ENCODE assay signal across 1 mouse cellular context in the genomic region with DNA sequence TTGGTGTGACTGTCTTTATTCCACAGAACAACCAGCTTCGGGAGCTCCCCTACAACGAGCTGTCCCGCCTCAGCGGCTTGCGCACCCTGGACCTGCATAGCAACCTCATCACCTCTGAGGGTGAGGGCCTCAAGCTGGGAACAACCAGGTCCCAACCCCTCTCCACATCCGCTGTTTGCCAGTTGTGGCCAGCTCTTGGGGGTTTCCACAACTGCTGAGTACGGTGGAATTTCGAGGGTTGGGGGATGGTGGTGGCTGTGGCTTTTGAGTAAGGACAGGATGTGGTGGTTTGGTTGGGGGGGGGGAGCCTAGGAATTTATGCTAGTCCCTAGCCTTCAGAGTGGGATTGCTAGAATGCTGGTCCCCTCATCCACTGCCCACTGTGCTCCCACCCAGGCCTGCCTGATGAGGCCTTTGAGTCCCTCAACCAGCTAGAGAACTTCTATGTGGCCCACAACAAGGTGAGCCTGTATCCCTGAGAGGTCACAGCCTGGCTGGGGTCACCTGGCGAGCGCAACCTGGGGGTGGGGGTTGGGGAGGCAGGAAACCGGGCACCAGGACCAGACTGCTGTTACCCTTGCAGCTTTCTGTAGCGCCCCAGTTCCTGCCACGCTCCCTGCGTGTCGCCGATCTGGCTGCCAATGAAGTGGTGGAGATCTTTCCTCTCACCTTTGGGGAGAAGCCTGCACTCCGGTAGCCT.
TF ChIP-seq lines count a peak whose summit lies in the region.

No protein-coding gene starts in this region.

TF ChIP-seq in CH12.LX, 34 proteins besides CTCF, POLR2A, EP300 and RAD21 (continued from another document):
- TF ChIP-seq GABPA (IDR thresholded peaks at IDR 0.05; ENCODE audit: insufficient replicate concordance, low read depth, low read length) (no peak), MXI1 (IDR thresholded peaks at IDR 0.05; ENCODE audit: low read depth, low read length) (no peak), TBP (conservative IDR thresholded peaks at IDR 0.05; ENCODE audit: low read depth, low read length) (no peak), ELF1 (IDR thresholded peaks at IDR 0.05; ENCODE audit: low read depth, low read length) (no peak), CHD2 (IDR thresholded peaks at IDR 0.05; ENCODE audit: low read length) (peak; percentile 36), ZMIZ1 (IDR thresholded peaks at IDR 0.05; ENCODE audit: low read depth, low read length) (0 out of 2 replicates have a peak, but pooled peaks have one; percentile 44), SIN3A (IDR thresholded peaks at IDR 0.05; ENCODE audit: low read length) (0 out of 2 replicates have a peak, but pooled peaks have one; percentile 51), MEF2A (IDR thresholded peaks at IDR 0.05; ENCODE audit: borderline replicate concordance, low read depth, low read length) (no peak; the same call in 1 of the 2 replicates), NELFE (IDR thresholded peaks at IDR 0.05; ENCODE audit: low read depth, low read length) (no peak), TCF12 (IDR thresholded peaks at IDR 0.05; ENCODE audit: low read depth, low read length) (no peak; the same call in 1 of the 2 replicates), CHD1 (IDR thresholded peaks at IDR 0.05; ENCODE audit: low read depth, low read length) (no peak), E2F4 (IDR thresholded peaks at IDR 0.05; ENCODE audit: insufficient replicate concordance, low read depth, low read length) (no peak), BHLHE40 (IDR thresholded peaks at IDR 0.05; ENCODE audit: low read depth, low read length) (peak; percentile 22; the same call in 1 of the 2 replicates), USF2 (conservative IDR thresholded peaks at IDR 0.05; ENCODE audit: low read depth, low read length) (no peak), KAT2A (IDR thresholded peaks at IDR 0.05; ENCODE audit: insufficient replicate concordance, low read length) (no peak), HCFC1 (IDR thresholded peaks at IDR 0.05; ENCODE audit: low read depth, low read length) (no peak), PAX5 (IDR thresholded peaks at IDR 0.05; ENCODE audit: low read length) (no peak), NRF1 (IDR thresholded peaks at IDR 0.05; ENCODE audit: low read depth, low read length) (no peak), UBTF (IDR thresholded peaks at IDR 0.05; ENCODE audit: low read depth, low read length) (no peak), JUND (conservative IDR thresholded peaks at IDR 0.05; ENCODE audit: low read depth, low read length) (no peak), MAFK (IDR thresholded peaks at IDR 0.05; ENCODE audit: insufficient replicate concordance, low read length) (peak; percentile 54; the same call in 1 of the 2 replicates), MAX (IDR thresholded peaks at IDR 0.05; ENCODE audit: low read length) (no peak), ZC3H11A (IDR thresholded peaks at IDR 0.05; ENCODE audit: low read depth, low read length) (no peak), SMC3 (IDR thresholded peaks at IDR 0.05; ENCODE audit: low read depth, low read length) (no peak), MYC (IDR thresholded peaks at IDR 0.05; ENCODE audit: low read depth, low read length) (no peak), ETS1 (conservative IDR thresholded peaks at IDR 0.05; ENCODE audit: low read depth, low read length) (peak; percentile 48), ZKSCAN1 (IDR thresholded peaks at IDR 0.05; ENCODE audit: borderline replicate concordance, low read depth, low read length) (no peak), JUN (IDR thresholded peaks at IDR 0.05; ENCODE audit: insufficient read depth, low read depth, low read length) (no peak), MAZ (IDR thresholded peaks at IDR 0.05; ENCODE audit: low read depth, low read length) (peak; percentile 53; the same call in 1 of the 2 replicates), RCOR1 (conservative IDR thresholded peaks at IDR 0.05; ENCODE audit: low read depth, low read length) (no peak)
